Mouse (Mus musculus) bone marrow, adult 2 months (tissue): ENCODE data around the gene Adad2. TPM values are rescaled to one million over a fixed set of nuclear protein-coding genes. Genes with fewer than 3 reads are reported as not detected.

Source experiments
- H3K27ac ChIP-seq: fragments of 200-500 bp; 2 replicates; pipeline ENCODE4 v1.5.1; 2012; ENCODE audit warnings: low read depth, mild to moderate bottlenecking, control low read depth, inconsistent platforms, low read length; ENCODE audit not compliant: control insufficient read depth, poor library complexity, insufficient read depth
- H3K4me1 ChIP-seq: fragments of 200-500 bp; 2 replicates; pipeline ENCODE4 v1.6.1; 2011; ENCODE audit warnings: low read length; ENCODE audit not compliant: control insufficient read depth, insufficient read depth
- H3K4me3 ChIP-seq: fragments of 200-500 bp; replicated peaks from 2 replicates; pipeline ENCODE3; 2011; ENCODE audit warnings: mild to moderate bottlenecking, low read depth, low read length, control low read depth; ENCODE audit not compliant: control insufficient read depth
- CTCF ChIP-seq: fragments of 200-500 bp; IDR thresholded peaks from 2 replicates; pipeline ENCODE4 v1.5.1; 2011; ENCODE audit warnings: low read length, control low read depth; ENCODE audit not compliant: control insufficient read depth, insufficient read depth
- POLR2A ChIP-seq: fragments of 200-500 bp; IDR thresholded peaks from 2 replicates; pipeline ENCODE4 v1.6.1; 2011; ENCODE audit warnings: low read depth, mild to moderate bottlenecking, control low read depth, low read length, borderline replicate concordance; ENCODE audit not compliant: control insufficient read depth
- WGBS: fragments of 180-500 bp; shearing (Covaris S2); methylation state at CpG from one replicate; pipeline ENCODE4 v1.1.7; 2018; 5-methylcytosine and 5-hydroxymethylcytosine counted together
- polyA plus RNA-seq: library from polyadenylated mRNA; stranded (reverse); fragments of >200 nt; gene quantifications from 2 replicates; pipeline ENCODE4 v1.2.4, GENCODE M21; 2011; ENCODE audit warnings: low replicate concordance; ENCODE audit not compliant: missing spikeins, insufficient read depth, insufficient read length

The Adad2 gene
- polyA plus RNA-seq, 1 experiment = not detected

- Histone ChIP-seq H3K4me1 (no peaks in the 10 kb centered on the region), H3K4me3 (no peak overlapping the region), H3K27ac (no peak overlapping the region)
- WGBS = 67% methylated on average over 5 of the region's 5 CpGs
- TF ChIP-seq CTCF = no peak
- no peak for TF ChIP-seq POLR2A
Measured at GRCm38 (mm10) chr8:119618887-119619286, 6.3 kb downstream of the Adad2 start.

- no peaks in the 10 kb centered on the region for H3K4me1 ChIP-seq
- no peak for TF ChIP-seq CTCF
- TF ChIP-seq POLR2A = no peak
- no peak overlapping the region for H3K4me3 ChIP-seq
- WGBS = 64% methylated on average over 6 of the region's 6 CpGs
- no peak overlapping the region for H3K27ac ChIP-seq
Measured at GRCm38 (mm10) chr8:119620116-119620840, 7.7 kb downstream of the Adad2 start.

GRCm38 (mm10) chr8:119620848-119621465 lies 8.4 kb downstream of the Adad2 start:
- H3K27ac ChIP-seq = no peak overlapping the region
- WGBS = 80% methylated on average over 14 of the region's 14 CpGs
- no peak overlapping the region for H3K4me3 ChIP-seq
- TF ChIP-seq CTCF = no peak
- no peak for TF ChIP-seq POLR2A
- no peaks in the 10 kb centered on the region for H3K4me1 ChIP-seq

DNA sequence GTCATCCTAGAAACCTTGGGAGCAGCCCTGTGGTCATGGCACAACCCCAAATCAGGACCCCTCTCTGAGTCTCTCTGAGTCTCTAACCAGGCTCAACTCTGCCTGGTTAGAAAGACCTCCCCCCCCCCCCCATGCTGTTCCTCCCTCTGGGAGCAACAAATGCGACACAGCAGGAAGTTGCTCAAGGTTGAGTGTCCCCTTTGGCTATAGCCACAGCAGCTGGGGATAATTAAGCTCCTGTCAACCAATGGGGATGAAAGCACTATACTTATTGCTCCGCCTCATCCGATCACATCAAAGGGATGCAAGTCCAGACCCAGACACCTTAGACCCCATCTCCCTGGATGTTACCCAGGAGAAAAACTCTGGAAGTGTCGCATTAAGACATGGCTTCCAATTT lies 10.0 kb downstream of the Adad2 start:
- WGBS = 57% methylated on average over 4 of the region's 4 CpGs
- H3K27ac ChIP-seq = no peak overlapping the region
- no peak for TF ChIP-seq POLR2A
- no peak for TF ChIP-seq CTCF
- H3K4me3 ChIP-seq = no peak overlapping the region
- no peaks in the 10 kb centered on the region for H3K4me1 ChIP-seq

DNA sequence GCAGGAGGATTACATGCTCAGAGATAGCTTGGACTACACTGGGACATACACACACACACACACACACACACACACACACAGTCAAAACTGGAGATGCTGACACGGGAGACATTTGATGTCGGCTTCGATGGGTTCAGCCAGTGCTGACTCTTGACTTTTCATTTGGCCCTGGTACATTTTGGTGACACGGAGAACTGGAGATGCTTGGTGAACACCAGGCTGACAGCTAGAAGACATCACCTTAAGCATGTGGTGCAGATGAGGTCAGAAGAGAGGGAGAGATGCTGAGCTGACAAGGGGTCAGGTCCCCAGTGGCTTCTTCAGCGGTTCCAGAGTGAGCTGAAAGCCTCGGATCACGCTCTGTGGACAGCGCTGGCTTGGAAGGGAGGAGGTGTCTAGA lies 10.5 kb downstream of the Adad2 start:
- Histone ChIP-seq H3K4me1 (no peaks in the 10 kb centered on the region), H3K27ac (no peak overlapping the region), H3K4me3 (no peak overlapping the region)
- 80% methylated on average over 8 of the region's 8 CpGs for WGBS
- TF ChIP-seq CTCF (no peak), POLR2A (no peak)

DNA sequence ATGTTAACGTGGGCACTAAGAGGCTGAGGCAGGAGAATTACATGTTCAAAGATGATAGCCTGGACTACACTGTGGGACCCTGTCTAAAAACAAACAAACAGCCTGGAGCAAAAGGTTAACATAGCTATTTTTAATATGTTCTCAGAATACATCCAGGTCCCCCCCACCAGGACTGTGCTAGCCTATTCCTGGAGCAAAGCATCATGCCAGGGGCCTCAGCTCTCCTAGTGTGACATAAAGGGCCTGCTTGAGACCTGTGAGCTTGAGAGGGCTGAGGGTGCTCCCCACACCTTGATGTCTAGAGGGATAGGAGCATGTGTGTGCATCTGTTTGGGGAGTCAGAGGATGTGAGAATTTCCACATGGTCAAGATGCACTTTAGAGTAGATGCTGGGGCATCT lies 11.2 kb downstream of the Adad2 start:
- H3K4me1 ChIP-seq = no peaks in the 10 kb centered on the region; the same call in 1 of the 2 replicates
- no peak overlapping the region for H3K4me3 ChIP-seq
- 64% methylated on average over 1 of the region's 1 CpGs for WGBS
- H3K27ac ChIP-seq = no peak overlapping the region
- no peak for TF ChIP-seq CTCF
- TF ChIP-seq POLR2A = no peak

DNA sequence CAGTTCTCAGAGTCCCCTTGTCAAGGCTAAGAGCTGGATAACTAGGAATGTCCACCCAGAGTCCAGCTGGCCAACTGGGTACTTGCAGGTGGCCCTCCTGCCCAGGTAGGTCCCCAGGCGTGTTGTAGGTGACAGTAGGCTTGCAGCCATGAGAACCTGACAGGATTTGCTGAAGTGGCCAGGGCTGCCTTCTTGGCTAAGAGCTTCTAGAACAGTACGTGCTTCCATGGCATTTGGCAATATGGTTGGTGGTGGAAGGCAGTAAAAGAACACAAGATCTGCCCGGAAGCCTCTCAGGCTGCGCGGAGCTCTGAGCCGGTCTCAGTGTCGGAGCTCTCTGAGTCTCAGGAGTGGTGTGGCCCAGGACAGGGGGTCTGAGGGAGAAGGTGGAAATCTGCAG lies 12.4 kb downstream of the Adad2 start:
- no peaks in the 10 kb centered on the region; the same call in 1 of the 2 replicates for H3K4me1 ChIP-seq
- no peak overlapping the region for H3K4me3 ChIP-seq
- TF ChIP-seq CTCF = no peak
- TF ChIP-seq POLR2A = no peak
- WGBS = 86% methylated on average over 7 of the region's 7 CpGs
- no peak overlapping the region for H3K27ac ChIP-seq

GRCm38 (mm10) chr8:119625788-119626187 lies 13.2 kb downstream of the Adad2 start:
- TF ChIP-seq POLR2A (no peak), CTCF (no peak)
- Histone ChIP-seq H3K4me1 (no peaks in the 10 kb centered on the region; the same call in 1 of the 2 replicates), H3K4me3 (no peak overlapping the region), H3K27ac (no peak overlapping the region)
- WGBS = 87% methylated on average over 22 of the region's 22 CpGs
